Mouse (Mus musculus): ENCODE measurements at regions not wholly inside any gene's neighbourhood (a gene's known extent, or its start where the extent isn't known, plus 50 kb on each side); places are given as distances from the start of the nearest gene placed in this dataset.
A peak's percentile ranks its signal among the peaks of the same experiment; 100 is the strongest.

DNA sequence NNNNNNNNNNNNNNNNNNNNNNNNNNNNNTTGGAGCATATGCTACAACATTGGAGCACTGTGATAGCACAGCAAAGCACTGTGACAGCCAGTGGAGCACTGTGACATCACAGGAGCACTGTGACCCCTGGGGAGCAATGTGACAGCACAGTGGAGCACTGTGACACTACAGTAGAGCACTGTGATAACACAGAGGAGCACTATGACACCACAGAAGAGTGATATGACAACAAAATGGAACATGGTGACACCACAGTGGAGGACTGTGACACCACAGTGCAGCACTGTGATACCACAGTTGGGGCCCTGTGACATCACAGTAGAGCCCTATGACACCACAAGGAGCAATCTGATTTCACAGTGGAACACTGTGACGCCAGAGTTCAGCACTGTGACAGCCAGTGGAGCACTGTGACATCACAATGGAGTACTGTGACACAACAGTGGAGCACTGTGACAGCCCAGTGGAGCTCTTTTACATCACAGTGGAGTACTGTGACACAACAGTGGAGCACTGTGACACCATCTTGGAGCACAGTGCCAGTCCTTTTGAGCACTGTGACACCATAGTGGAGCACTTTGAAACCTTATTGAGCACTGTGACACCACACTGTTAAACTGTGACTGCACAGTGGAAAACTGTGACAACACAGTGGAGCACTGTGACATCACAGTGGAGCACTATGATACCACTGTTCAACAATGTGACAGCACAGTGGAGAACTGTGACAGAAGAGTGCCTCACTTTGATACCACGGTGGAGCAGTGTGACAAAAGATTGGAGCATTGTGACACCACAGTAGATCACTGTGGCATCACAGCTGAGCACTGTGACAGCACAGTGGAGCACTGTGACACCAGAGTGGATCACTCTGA is 116.9 kb upstream of the Vmn1r2 start:
- 51% methylated on average over 2 of the region's 2 CpGs for WGBS
- no peak overlapping the region for H3K27ac ChIP-seq (replicated peaks; ENCODE audit: low read depth, low read length)
- no peak overlapping the region for H3K9ac ChIP-seq (ENCODE audit: low read depth, low read length)
- DNase-seq (ENCODE audit: low spot score) (no peak), ATAC-seq (ENCODE audit: low read depth) (peak; percentile 15; the same call in 1 of the 2 replicates)
- no peaks in the 10 kb centered on the region for H3K36me3 ChIP-seq (ENCODE audit: control insufficient read depth, insufficient read depth, low read length)
- no peak overlapping the region for H3K4me2 ChIP-seq (ENCODE audit: low read depth, low read length)
- H3K9me3 ChIP-seq (ENCODE audit: control insufficient read depth, low read length): peaks cover 53% of the 10 kb centered on the region
- no peak overlapping the region for H3K4me3 ChIP-seq (ENCODE audit: low read depth, low read length)
- H3K27me3 ChIP-seq (replicated peaks; ENCODE audit: control insufficient read depth, insufficient read depth, low read length): no peaks in the 10 kb centered on the region
- no peaks in the 10 kb centered on the region for H3K4me1 ChIP-seq (ENCODE audit: control insufficient read depth, insufficient read depth, low read length)

DNA sequence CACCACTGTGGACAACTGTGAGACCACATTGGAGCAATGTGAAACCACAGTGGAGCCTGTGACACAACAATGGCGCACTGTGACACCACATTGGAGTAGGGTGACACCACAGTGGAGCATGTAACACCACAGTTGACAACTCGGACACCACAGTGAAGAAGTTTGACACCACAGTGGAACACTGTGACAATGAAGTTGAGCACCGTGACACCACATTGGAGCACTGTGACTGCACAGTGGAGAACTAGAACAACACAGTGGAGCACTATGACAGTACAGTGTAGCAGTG is 116.3 kb upstream of the Vmn1r2 start:
- ATAC-seq (ENCODE audit: low read depth): 0 out of 2 replicates have a peak, but pooled peaks have one; percentile 1
- Histone ChIP-seq H3K4me1 (ENCODE audit: control insufficient read depth, insufficient read depth, low read length) (no peaks in the 10 kb centered on the region), H3K4me3 (ENCODE audit: low read depth, low read length) (no peak overlapping the region), H3K9ac (ENCODE audit: low read depth, low read length) (no peak overlapping the region), H3K27ac (replicated peaks; ENCODE audit: low read depth, low read length) (no peak overlapping the region), H3K36me3 (ENCODE audit: control insufficient read depth, insufficient read depth, low read length) (no peaks in the 10 kb centered on the region), H3K4me2 (ENCODE audit: low read depth, low read length) (no peak overlapping the region), H3K27me3 (replicated peaks; ENCODE audit: control insufficient read depth, insufficient read depth, low read length) (no peaks in the 10 kb centered on the region), H3K9me3 (ENCODE audit: control insufficient read depth, low read length) (peaks cover 59% of the 10 kb centered on the region)
- WGBS: 72% methylated on average over 3 of the region's 3 CpGs
- DNase-seq (ENCODE audit: low spot score): no peak

DNA sequence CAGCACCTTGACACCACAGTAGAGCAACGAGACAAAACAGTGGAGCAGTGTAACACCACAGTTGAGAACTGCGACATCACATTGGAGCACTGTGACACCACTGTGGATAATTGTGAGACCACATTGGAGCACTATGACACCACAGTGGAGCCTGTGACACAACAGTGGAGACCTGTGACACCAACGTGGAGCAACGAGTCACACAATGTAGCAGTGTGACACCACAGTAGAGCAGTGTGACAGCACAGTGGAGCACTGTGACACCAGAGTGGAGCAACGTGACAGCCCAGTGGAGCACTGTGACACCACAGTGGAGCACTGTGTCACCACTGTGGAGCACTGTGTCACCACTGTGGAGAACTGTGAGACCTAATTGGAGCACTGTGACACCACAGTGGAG is 115.9 kb upstream of the Vmn1r2 start:
- H3K9ac ChIP-seq (ENCODE audit: low read depth, low read length): no peak overlapping the region
- no peak overlapping the region for H3K4me3 ChIP-seq (ENCODE audit: low read depth, low read length)
- DNase-seq (ENCODE audit: low spot score) (no peak), ATAC-seq (ENCODE audit: low read depth) (0 out of 2 replicates have a peak, but pooled peaks have one; percentile 3)
- no peaks in the 10 kb centered on the region for H3K36me3 ChIP-seq (ENCODE audit: control insufficient read depth, insufficient read depth, low read length)
- H3K4me2 ChIP-seq (ENCODE audit: low read depth, low read length): no peak overlapping the region
- H3K27ac ChIP-seq (replicated peaks; ENCODE audit: low read depth, low read length): no peak overlapping the region
- no peaks in the 10 kb centered on the region for H3K4me1 ChIP-seq (ENCODE audit: control insufficient read depth, insufficient read depth, low read length)
- no peaks in the 10 kb centered on the region for H3K27me3 ChIP-seq (replicated peaks; ENCODE audit: control insufficient read depth, insufficient read depth, low read length)
- 76% methylated on average over 5 of the region's 5 CpGs for WGBS
- H3K9me3 ChIP-seq (ENCODE audit: control insufficient read depth, low read length): peaks cover 63% of the 10 kb centered on the region

DNA sequence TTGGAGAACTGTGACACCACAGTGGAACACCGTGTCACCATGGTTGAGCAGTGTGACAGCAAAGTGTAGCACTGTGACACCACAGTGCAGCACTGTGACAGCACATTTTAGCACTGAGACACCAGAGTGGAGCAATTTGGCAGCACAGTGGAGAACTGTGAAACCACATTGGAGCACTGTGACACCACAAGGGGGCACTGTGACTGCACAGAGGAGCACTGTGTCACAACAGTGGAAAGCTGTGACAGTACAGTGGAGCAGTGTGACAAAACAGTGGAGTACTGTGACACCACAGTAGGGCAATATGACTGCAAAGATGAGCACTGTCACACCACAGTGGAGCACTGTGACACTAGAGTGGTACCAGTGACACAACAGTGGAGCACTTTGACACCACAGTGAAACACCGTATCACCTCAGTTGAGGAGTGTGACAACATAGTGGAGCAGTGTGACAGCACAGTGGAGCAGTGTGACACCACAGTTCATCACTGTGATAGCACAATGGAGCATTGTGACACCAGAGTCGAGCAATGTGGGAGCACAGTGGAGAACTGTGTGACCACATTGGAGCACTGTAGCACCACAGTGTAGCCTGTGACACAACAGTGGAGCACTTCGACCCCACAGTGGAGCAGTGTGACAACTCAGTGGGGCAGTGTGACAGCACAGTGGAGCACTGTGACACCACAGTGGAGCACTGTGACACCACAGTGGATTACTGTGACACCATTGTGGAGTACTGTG is 114.6 kb upstream of the Vmn1r2 start:
- ATAC-seq (ENCODE audit: low read depth) (no peak), DNase-seq (ENCODE audit: low spot score) (no peak)
- Histone ChIP-seq H3K9ac (ENCODE audit: low read depth, low read length) (no peak overlapping the region), H3K4me2 (ENCODE audit: low read depth, low read length) (no peak overlapping the region), H3K27me3 (replicated peaks; ENCODE audit: control insufficient read depth, insufficient read depth, low read length) (no peaks in the 10 kb centered on the region), H3K27ac (replicated peaks; ENCODE audit: low read depth, low read length) (no peak overlapping the region), H3K9me3 (ENCODE audit: control insufficient read depth, low read length) (peaks cover 65% of the 10 kb centered on the region), H3K4me1 (ENCODE audit: control insufficient read depth, insufficient read depth, low read length) (no peaks in the 10 kb centered on the region), H3K4me3 (ENCODE audit: low read depth, low read length) (no peak overlapping the region), H3K36me3 (ENCODE audit: control insufficient read depth, insufficient read depth, low read length) (no peaks in the 10 kb centered on the region)
- 77% methylated on average over 4 of the region's 4 CpGs for WGBS

DNA sequence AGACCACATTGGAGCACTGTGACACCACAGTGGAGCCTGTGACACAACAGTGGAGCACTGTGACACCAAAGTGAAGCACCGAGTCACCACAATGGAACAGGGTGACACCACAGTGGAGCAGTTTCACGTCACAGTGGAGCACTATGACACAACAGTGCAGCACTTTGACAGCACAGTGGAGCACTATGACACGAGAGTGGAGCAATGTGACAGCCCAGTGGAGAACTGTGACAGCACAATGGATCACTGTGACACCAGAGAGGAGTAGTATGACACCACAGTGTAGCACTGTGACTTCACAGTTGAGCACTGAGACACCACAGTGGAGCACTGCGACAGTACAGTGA is 114.1 kb upstream of the Vmn1r2 start:
- Histone ChIP-seq H3K36me3 (ENCODE audit: control insufficient read depth, insufficient read depth, low read length) (no peaks in the 10 kb centered on the region), H3K4me1 (ENCODE audit: control insufficient read depth, insufficient read depth, low read length) (no peaks in the 10 kb centered on the region), H3K4me3 (ENCODE audit: low read depth, low read length) (no peak overlapping the region), H3K4me2 (ENCODE audit: low read depth, low read length) (no peak overlapping the region), H3K27me3 (replicated peaks; ENCODE audit: control insufficient read depth, insufficient read depth, low read length) (no peaks in the 10 kb centered on the region), H3K27ac (replicated peaks; ENCODE audit: low read depth, low read length) (no peak overlapping the region), H3K9me3 (ENCODE audit: control insufficient read depth, low read length) (peaks cover 65% of the 10 kb centered on the region), H3K9ac (ENCODE audit: low read depth, low read length) (no peak overlapping the region)
- DNase-seq (ENCODE audit: low spot score): no peak
- WGBS: 67% methylated on average over 4 of the region's 4 CpGs
- ATAC-seq (ENCODE audit: low read depth): no peak

DNA sequence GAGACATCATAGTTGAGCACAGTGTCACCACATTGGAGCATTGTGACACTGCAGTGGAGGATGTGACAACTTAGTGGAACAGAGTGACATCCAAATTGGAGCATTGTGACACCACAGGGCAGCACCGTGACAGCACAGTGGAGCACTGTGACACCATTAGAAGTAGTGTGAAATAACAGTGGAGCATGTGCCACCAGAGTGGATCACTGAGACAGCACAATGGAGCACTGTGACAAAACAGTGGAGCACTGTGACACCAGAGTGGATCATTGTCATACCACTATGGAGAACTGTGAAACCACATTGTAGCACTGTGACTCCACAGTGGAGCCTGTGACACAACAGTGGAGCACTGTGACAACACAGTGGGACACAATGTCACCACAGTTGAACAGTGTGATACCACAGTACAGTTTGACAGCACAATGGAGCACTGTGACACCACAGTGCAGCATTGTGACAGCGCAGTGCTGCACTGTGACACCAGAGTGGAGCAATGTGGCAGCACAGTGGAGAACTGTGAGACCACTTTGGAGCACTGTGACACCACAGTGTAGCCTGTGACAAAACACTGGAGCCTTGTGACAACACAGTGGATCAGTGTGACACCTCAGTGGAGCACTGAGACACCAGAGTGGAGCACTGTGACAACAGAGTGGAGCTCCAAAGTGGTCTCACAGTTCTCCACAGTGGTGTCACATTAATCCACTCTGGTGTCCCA is 113.5 kb upstream of the Vmn1r2 start:
- H3K36me3 ChIP-seq (ENCODE audit: control insufficient read depth, insufficient read depth, low read length): no peaks in the 10 kb centered on the region
- DNase-seq (ENCODE audit: low spot score) (no peak), ATAC-seq (ENCODE audit: low read depth) (no peak)
- H3K4me2 ChIP-seq (ENCODE audit: low read depth, low read length): no peak overlapping the region
- H3K9ac ChIP-seq (ENCODE audit: low read depth, low read length): no peak overlapping the region
- no peaks in the 10 kb centered on the region for H3K4me1 ChIP-seq (ENCODE audit: control insufficient read depth, insufficient read depth, low read length)
- no peak overlapping the region for H3K4me3 ChIP-seq (ENCODE audit: low read depth, low read length)
- WGBS: 88% methylated on average over 2 of the region's 2 CpGs
- H3K27me3 ChIP-seq (replicated peaks; ENCODE audit: control insufficient read depth, insufficient read depth, low read length): no peaks in the 10 kb centered on the region
- no peak overlapping the region for H3K27ac ChIP-seq (replicated peaks; ENCODE audit: low read depth, low read length)
- peaks cover 69% of the 10 kb centered on the region for H3K9me3 ChIP-seq (ENCODE audit: control insufficient read depth, low read length)

DNA sequence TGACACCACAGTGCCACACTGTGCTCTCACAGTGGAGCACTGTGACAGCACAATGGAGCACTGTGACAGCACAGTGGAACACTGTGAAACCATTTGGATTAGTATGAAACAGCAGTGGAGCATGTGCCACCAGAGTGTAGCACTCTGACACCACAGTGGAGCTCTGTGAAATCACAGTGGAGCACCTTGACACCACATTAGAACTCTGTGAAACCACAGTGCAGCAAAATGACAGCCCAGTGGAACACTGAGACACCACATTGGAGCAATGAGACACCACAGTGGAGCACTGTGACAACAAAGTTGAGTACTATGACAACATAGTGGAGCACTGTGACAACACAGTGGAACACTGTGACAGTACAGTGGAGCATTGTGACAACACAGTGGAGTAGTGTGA is 112.2 kb upstream of the Vmn1r2 start:
- Histone ChIP-seq H3K4me2 (ENCODE audit: low read depth, low read length) (no peak overlapping the region), H3K9ac (ENCODE audit: low read depth, low read length) (no peak overlapping the region), H3K27me3 (replicated peaks; ENCODE audit: control insufficient read depth, insufficient read depth, low read length) (no peaks in the 10 kb centered on the region), H3K4me1 (ENCODE audit: control insufficient read depth, insufficient read depth, low read length) (no peaks in the 10 kb centered on the region), H3K9me3 (ENCODE audit: control insufficient read depth, low read length) (peaks cover 80% of the 10 kb centered on the region), H3K36me3 (ENCODE audit: control insufficient read depth, insufficient read depth, low read length) (no peaks in the 10 kb centered on the region), H3K27ac (replicated peaks; ENCODE audit: low read depth, low read length) (no peak overlapping the region), H3K4me3 (ENCODE audit: low read depth, low read length) (no peak overlapping the region)
- ATAC-seq (ENCODE audit: low read depth) (no peak), DNase-seq (ENCODE audit: low spot score) (no peak)

DNA sequence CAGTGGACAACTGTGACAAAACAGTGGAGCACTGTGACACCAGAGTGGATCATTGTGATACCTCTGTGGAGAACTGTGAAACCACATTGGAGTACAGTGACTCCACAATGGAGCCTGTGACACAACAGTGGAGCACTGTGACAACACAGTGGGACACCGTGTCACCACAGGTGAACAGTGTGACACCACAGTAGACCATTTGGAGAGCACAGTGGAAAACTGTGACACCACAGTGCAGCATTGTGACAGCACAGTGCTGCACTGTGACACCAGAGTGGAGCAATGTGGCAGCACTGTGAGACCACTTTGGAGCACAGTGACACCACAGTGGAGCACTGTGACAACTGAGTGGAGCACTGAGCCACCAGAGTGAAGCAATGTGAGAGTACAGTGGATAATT is 111.7 kb upstream of the Vmn1r2 start:
- H3K27me3 ChIP-seq (replicated peaks; ENCODE audit: control insufficient read depth, insufficient read depth, low read length): no peaks in the 10 kb centered on the region
- H3K4me2 ChIP-seq (ENCODE audit: low read depth, low read length): no peak overlapping the region
- no peak overlapping the region for H3K9ac ChIP-seq (ENCODE audit: low read depth, low read length)
- H3K9me3 ChIP-seq (ENCODE audit: control insufficient read depth, low read length): peaks cover 75% of the 10 kb centered on the region
- no peak for ATAC-seq (ENCODE audit: low read depth)
- H3K4me1 ChIP-seq (ENCODE audit: control insufficient read depth, insufficient read depth, low read length): no peaks in the 10 kb centered on the region
- WGBS: 88% methylated on average over 1 of the region's 1 CpGs
- H3K36me3 ChIP-seq (ENCODE audit: control insufficient read depth, insufficient read depth, low read length): no peaks in the 10 kb centered on the region
- no peak for DNase-seq (ENCODE audit: low spot score)
- no peak overlapping the region for H3K4me3 ChIP-seq (ENCODE audit: low read depth, low read length)
- no peak overlapping the region for H3K27ac ChIP-seq (replicated peaks; ENCODE audit: low read depth, low read length)
